Mouse (Mus musculus): ENCODE measurements around the gene Ahcyl2. TPM values are rescaled to one million over a fixed set of nuclear protein-coding genes. Genes with fewer than 3 reads are reported as not detected.
A peak's percentile ranks its signal among the peaks of the same experiment; 100 is the strongest.

The Ahcyl2 gene
- polyA plus RNA-seq, 1 experiment from 2014 or later: 74.7 TPM

GRCm38 (mm10) chr6:29827291-29828242 lies 59.8 kb downstream of the Ahcyl2 start:
- Histone ChIP-seq H3K4me1 (replicated peaks; ENCODE audit: control insufficient read depth, insufficient read depth, low read length) (no peaks in the 10 kb centered on the region), H3K9ac (ENCODE audit: low read depth, low read length) (no peak overlapping the region), H3K4me3 (ENCODE audit: low read depth, low read length) (no peak overlapping the region), H3K9me3 (ENCODE audit: control insufficient read depth) (no peaks in the 10 kb centered on the region), H3K27me3 (replicated peaks; ENCODE audit: control insufficient read depth, insufficient read depth, low read length) (no peaks in the 10 kb centered on the region), H3K4me2 (replicated peaks; ENCODE audit: low read depth) (no peak overlapping the region), H3K36me3 (ENCODE audit: control insufficient read depth, insufficient read depth) (no peaks in the 10 kb centered on the region), H3K27ac (ENCODE audit: low read depth, low read length) (no peak overlapping the region)
- ATAC-seq: no peak
- no peak for TF ChIP-seq CTCF (IDR thresholded peaks at IDR 0.05; ENCODE audit: low read depth)
- WGBS: 84% methylated on average over 5 of the region's 5 CpGs

GRCm38 (mm10) chr6:29828574-29829234 lies 60.9 kb downstream of the Ahcyl2 start:
- WGBS: 45% methylated on average over 3 of the region's 3 CpGs
- ATAC-seq: no peak

GRCm38 (mm10) chr6:29832356-29832755 lies 64.5 kb downstream of the Ahcyl2 start:
- H3K36me3 ChIP-seq (ENCODE audit: control insufficient read depth, insufficient read depth): no peaks in the 10 kb centered on the region
- H3K9me3 ChIP-seq (ENCODE audit: control insufficient read depth): no peaks in the 10 kb centered on the region
- no peak overlapping the region for H3K9ac ChIP-seq (ENCODE audit: low read depth, low read length)
- no peak for ATAC-seq
- no peak overlapping the region for H3K4me3 ChIP-seq (ENCODE audit: low read depth, low read length)
- no peak overlapping the region for H3K4me2 ChIP-seq (replicated peaks; ENCODE audit: low read depth)
- 83% methylated on average over 4 of the region's 4 CpGs for WGBS
- no peaks in the 10 kb centered on the region for H3K27me3 ChIP-seq (replicated peaks; ENCODE audit: control insufficient read depth, insufficient read depth, low read length)
- no peak for TF ChIP-seq CTCF (IDR thresholded peaks at IDR 0.05; ENCODE audit: low read depth)
- H3K27ac ChIP-seq (ENCODE audit: low read depth, low read length): no peak overlapping the region
- H3K4me1 ChIP-seq (replicated peaks; ENCODE audit: control insufficient read depth, insufficient read depth, low read length): no peaks in the 10 kb centered on the region; the same call in 1 of the 2 replicates

More at GRCm38 (mm10) chr6:29828574-29829234, 60.9 kb downstream of the Ahcyl2 start:
- no peak overlapping the region for H3K4me3 ChIP-seq (ENCODE audit: low read depth, low read length)
- H3K27ac ChIP-seq (ENCODE audit: low read depth, low read length): no peak overlapping the region
- H3K36me3 ChIP-seq (ENCODE audit: control insufficient read depth, insufficient read depth): no peaks in the 10 kb centered on the region
- no peak overlapping the region for H3K9ac ChIP-seq (ENCODE audit: low read depth, low read length)
- no peaks in the 10 kb centered on the region for H3K9me3 ChIP-seq (ENCODE audit: control insufficient read depth)
- no peaks in the 10 kb centered on the region for H3K27me3 ChIP-seq (replicated peaks; ENCODE audit: control insufficient read depth, insufficient read depth, low read length)
- no peak overlapping the region for H3K4me2 ChIP-seq (replicated peaks; ENCODE audit: low read depth)
- no peak for TF ChIP-seq CTCF (IDR thresholded peaks at IDR 0.05; ENCODE audit: low read depth)
- no peaks in the 10 kb centered on the region for H3K4me1 ChIP-seq (replicated peaks; ENCODE audit: control insufficient read depth, insufficient read depth, low read length)

- Histone ChIP-seq H3K9ac (ENCODE audit: low read depth, low read length) (no peak overlapping the region), H3K4me2 (replicated peaks; ENCODE audit: low read depth) (no peak overlapping the region), H3K9me3 (ENCODE audit: control insufficient read depth) (no peaks in the 10 kb centered on the region), H3K27me3 (replicated peaks; ENCODE audit: control insufficient read depth, insufficient read depth, low read length) (no peaks in the 10 kb centered on the region), H3K4me1 (replicated peaks; ENCODE audit: control insufficient read depth, insufficient read depth, low read length) (no peaks in the 10 kb centered on the region; the same call in 1 of the 2 replicates), H3K36me3 (ENCODE audit: control insufficient read depth, insufficient read depth) (no peaks in the 10 kb centered on the region), H3K4me3 (ENCODE audit: low read depth, low read length) (no peak overlapping the region), H3K27ac (ENCODE audit: low read depth, low read length) (no peak overlapping the region)
- no peak for TF ChIP-seq CTCF (IDR thresholded peaks at IDR 0.05; ENCODE audit: low read depth)
- 78% methylated on average over 4 of the region's 4 CpGs for WGBS
- no peak for ATAC-seq
Observed at GRCm38 (mm10) chr6:29833117-29833516, 65.3 kb downstream of the Ahcyl2 start.

- Histone ChIP-seq H3K9me3 (ENCODE audit: control insufficient read depth) (no peaks in the 10 kb centered on the region), H3K4me3 (ENCODE audit: low read depth, low read length) (no peak overlapping the region), H3K4me1 (replicated peaks; ENCODE audit: control insufficient read depth, insufficient read depth, low read length) (no peaks in the 10 kb centered on the region; the same call in 1 of the 2 replicates), H3K36me3 (ENCODE audit: control insufficient read depth, insufficient read depth) (no peaks in the 10 kb centered on the region), H3K9ac (ENCODE audit: low read depth, low read length) (no peak overlapping the region), H3K27me3 (replicated peaks; ENCODE audit: control insufficient read depth, insufficient read depth, low read length) (no peaks in the 10 kb centered on the region), H3K27ac (ENCODE audit: low read depth, low read length) (no peak overlapping the region), H3K4me2 (replicated peaks; ENCODE audit: low read depth) (no peak overlapping the region)
- peak; percentile 74 for TF ChIP-seq CTCF (IDR thresholded peaks at IDR 0.05; ENCODE audit: low read depth)
- WGBS: 60% methylated on average over 4 of the region's 4 CpGs
- no peak for ATAC-seq
Observed at GRCm38 (mm10) chr6:29833568-29834255, 65.9 kb downstream of the Ahcyl2 start.
